Mouse (Mus musculus) spleen, adult 2 months (tissue): ENCODE data around the gene Ppp1r13l.

Experiments used
- CTCF ChIP-seq: fragments of 200-500 bp; IDR thresholded peaks from 2 replicates; pipeline ENCODE4 v1.5.1; 2011; ENCODE audit warnings: mild to moderate bottlenecking, inconsistent platforms; ENCODE audit not compliant: insufficient read depth, insufficient read length, insufficient replicate concordance; ENCODE audit errors: extremely low read depth
- POLR2A ChIP-seq: fragments of 200-500 bp; IDR thresholded peaks from 2 replicates; pipeline ENCODE4 v1.6.1; 2011; ENCODE audit warnings: low read depth, low read length, inconsistent platforms

GRCm38 (mm10) chr7:19378049-19378448 is 18.5 kb downstream of the Ppp1r13l start:
- no peak for TF ChIP-seq CTCF
- TF ChIP-seq POLR2A: no peak
